Mouse (Mus musculus): ENCODE measurements around the gene Cldn7. TPM values are rescaled to one million over a fixed set of nuclear protein-coding genes. Genes with fewer than 3 reads are reported as not detected.
"Not testable (repeated sequence)": the region's sequence is repeated elsewhere in the genome, so short reads cannot be mapped to it uniquely, and the experiment has no call there.

Gene Cldn7
- 5.7 and 7.0 TPM in 2 replicates for polyA plus RNA-seq (2016; fragmentation: Nextera tagmentation; extraction: Ambion mirVana)

DNA sequence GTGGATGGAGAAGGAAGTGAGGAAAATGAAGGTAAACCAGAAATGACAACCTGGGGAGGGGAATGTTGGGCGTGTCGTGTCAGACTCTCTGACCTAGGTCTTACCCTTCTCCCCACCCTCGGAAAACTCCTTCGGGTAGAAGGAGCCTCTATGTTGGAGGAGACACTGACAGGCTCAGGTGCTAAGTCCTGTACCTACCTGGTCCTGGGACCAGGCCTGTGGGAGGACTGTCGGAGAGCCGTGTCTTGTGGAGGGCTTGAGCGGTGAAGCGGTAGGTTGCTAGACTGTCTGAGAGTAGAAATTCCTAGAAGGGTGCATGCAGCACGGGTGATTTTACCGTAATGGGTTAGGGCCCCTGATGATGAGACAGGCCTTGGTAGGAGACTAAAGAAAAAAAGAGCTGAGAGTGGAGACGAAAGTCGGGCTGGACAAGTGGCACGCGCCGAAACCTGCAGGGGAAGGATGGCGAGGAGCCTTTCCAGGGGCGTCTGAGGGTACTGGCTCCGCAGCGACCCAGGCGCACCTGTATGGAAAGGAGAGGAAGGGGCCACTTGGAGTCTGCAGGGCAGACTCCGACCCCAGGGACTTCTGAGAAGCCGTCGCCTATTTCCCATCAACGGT, at the start of gene Cldn7:
Cldn7 (plus strand) TSS at position 130 of the 621 bp plus-strand sequence.
- WGBS, result 10% methylated on average over 24 of the region's 24 CpGs
- no peak within 1 kb of the TSS for H3K27ac ChIP-seq
- H3K4me1 ChIP-seq, result peaks cover 11% of the 10 kb centered on the region
- H3K9ac ChIP-seq, result no peak within 1 kb of the TSS
- peaks cover 80% of the 10 kb centered on the region for H3K27me3 ChIP-seq
- peaks cover 17% of the 10 kb centered on the region for H3K36me3 ChIP-seq (replicated peaks)
- peak within 1 kb of the TSS; percentile 19 for H3K4me3 ChIP-seq (replicated peaks)
- no peak for ATAC-seq (ENCODE audit: low FRiP score)
- no peak within 1 kb of the TSS for H3K4me2 ChIP-seq
- no peaks in the 10 kb centered on the region for H3K9me3 ChIP-seq

DNA sequence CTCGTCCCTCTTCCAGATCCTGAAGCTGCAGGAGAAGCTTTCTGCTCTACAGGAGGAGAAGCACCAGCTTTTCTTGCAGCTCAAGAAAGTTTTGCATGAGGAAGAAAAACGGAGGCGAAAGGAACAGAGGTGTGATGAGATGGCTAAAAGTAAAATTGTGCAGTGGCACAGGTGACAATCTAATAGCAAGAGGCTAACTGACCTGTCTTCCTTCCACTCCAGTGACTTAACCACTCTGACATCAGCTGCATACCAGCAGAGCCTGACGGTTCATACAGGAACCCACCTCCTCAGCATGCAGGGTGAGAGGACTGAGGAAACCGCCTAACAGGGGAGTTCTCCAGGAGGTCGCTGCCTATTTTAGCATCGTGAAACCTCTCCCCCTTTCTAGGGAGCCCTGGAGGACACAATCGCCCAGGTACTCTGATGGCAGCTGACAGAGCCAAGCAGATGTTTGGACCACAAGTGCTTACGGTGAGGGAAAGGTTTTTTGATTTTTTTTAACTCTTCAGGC, 49.6 kb upstream of the Cldn7 start:
- Histone ChIP-seq H3K27ac (no peak overlapping the region), H3K9ac (peak overlapping the region; percentile 90), H3K27me3 (no peaks in the 10 kb centered on the region), H3K4me3 (replicated peaks) (peak overlapping the region; percentile 89), H3K9me3 (no peaks in the 10 kb centered on the region), H3K4me2 (peak overlapping the region; percentile 100), H3K36me3 (replicated peaks) (peaks cover 83% of the 10 kb centered on the region), H3K4me1 (peaks cover 46% of the 10 kb centered on the region)
- no peak for ATAC-seq (ENCODE audit: low FRiP score)
- 42% methylated on average over 9 of the region's 9 CpGs for WGBS

DNA sequence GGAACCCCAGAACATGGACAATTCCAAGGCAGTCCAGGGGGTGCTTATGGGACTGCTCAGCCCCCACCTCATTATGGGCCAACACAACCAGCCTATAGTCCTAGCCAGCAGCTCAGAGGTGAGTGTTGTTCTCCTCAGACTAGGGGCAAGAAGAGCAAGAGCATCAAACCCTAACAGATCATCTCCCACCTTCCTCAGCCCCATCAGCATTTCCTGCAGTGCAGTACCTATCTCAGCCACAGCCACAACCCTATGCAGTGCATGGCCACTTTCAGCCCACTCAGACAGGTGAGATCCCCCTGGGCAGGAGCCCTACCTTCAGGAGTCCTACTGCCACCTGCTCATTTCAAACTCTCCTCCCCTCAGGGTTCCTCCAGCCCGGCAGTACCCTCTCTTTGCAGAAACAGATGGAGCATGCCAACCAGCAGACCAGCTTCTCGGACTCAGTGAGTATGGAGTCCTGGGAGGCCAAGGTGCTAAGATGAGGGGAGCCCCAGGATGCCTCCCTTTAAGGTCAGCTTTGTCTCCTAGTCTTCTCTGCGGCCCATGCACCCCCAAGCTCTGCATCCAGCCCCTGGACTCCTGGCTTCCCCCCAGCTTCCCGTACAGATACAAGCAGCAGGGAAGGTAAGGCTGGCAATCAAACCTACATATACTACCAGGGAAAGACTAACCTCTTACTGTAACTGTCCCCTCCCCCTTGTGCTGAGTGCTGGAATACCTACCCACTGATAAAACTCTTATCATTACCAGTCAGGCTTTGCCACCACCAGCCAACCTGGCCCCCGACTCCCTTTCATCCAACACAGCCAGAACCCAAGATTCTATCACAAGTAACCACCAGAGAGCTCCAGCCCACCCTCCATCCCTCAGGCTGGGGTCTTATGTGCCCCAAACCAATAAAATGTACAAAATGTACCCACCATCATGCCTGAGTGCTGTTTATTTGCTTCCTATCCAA, 48.6 kb upstream of the Cldn7 start:
- peaks cover 46% of the 10 kb centered on the region for H3K4me1 ChIP-seq
- H3K4me3 ChIP-seq (replicated peaks), result peak overlapping the region; percentile 15; the same call in 1 of the 2 replicates
- H3K9me3 ChIP-seq, result no peaks in the 10 kb centered on the region
- ATAC-seq (ENCODE audit: low FRiP score), result no peak
- WGBS, result 76% methylated on average over 5 of the region's 5 CpGs
- no peak overlapping the region for H3K27ac ChIP-seq
- peaks cover 73% of the 10 kb centered on the region for H3K36me3 ChIP-seq (replicated peaks)
- peak overlapping the region; percentile 100 for H3K4me2 ChIP-seq
- H3K9ac ChIP-seq, result no peak overlapping the region
- no peaks in the 10 kb centered on the region for H3K27me3 ChIP-seq

DNA sequence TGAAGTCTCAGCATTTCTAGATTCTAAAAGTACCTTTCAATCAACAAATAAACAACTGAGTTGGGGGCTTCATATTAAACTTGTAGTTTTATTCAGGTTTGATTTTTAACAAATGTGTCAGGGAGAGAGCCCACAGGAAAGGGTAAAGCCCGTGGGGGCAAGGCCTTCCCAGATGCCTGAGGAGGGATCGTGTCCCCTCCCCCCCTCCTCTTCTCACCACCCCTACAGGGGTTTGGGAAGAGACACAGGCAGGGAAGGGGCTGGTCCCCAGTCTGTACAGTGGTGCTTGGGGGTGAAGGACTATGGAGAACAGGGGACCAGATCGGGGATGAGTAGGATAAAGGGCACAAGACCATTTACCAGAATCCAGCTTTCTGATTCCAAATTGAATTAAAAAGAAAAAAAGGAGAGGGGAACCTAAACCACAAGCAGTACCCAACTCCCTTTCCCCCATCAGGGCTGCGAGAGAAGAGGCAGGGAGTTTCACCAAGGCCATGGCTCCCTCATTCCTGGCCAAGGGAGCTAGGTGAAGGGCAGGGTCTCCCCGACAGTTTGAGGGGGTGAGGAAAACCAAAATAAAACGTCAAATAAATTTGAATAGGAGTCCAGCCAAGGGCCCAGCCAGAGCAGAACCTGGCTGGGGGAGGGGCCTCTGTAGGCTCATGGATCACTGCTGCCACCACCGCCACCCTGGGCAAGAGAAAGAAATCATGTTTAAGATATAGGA, 47.8 kb upstream of the Cldn7 start:
- 65% methylated on average over 7 of the region's 7 CpGs for WGBS
- Histone ChIP-seq H3K9ac (peak overlapping the region; percentile 3; the same call in 1 of the 2 replicates), H3K4me1 (peaks cover 46% of the 10 kb centered on the region), H3K36me3 (replicated peaks) (peaks cover 64% of the 10 kb centered on the region)
- not testable (repeated sequence) for H3K4me3 ChIP-seq (replicated peaks); H3K27me3 ChIP-seq; H3K27ac ChIP-seq; ATAC-seq (ENCODE audit: low FRiP score); H3K9me3 ChIP-seq; H3K4me2 ChIP-seq

DNA sequence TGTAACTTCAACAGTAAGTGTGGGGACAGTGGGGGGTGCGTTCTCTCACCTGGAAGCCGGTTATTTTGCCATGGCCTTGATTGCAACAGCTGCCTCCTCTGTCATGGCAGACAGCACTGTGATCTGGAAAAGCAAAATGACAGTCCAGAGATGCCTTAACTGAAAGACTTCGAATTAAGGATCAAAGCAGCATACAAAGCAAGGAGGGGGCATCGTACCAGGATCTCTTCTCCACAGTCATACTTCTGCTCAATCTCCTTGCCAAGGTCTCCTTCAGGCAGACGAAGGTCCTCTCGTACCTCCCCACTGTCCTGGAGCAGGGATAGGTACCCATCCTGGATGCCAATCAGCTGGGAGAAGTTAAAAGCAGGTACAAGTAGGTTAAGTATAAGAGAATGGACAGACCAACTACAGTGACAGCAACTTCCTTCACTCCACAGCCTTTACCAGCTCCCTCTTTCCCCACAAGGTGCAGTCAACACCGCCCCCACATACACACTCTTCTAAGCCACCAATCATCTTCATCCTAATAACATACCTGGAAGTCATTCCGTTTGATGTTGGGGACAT, 47.1 kb upstream of the Cldn7 start:
- WGBS, result 85% methylated on average over 8 of the region's 8 CpGs
- H3K4me2 ChIP-seq, result no peak overlapping the region
- H3K4me1 ChIP-seq, result peaks cover 49% of the 10 kb centered on the region
- no peak overlapping the region for H3K27ac ChIP-seq
- H3K9me3 ChIP-seq, result no peaks in the 10 kb centered on the region
- no peak for ATAC-seq (ENCODE audit: low FRiP score)
- H3K4me3 ChIP-seq (replicated peaks), result no peak overlapping the region
- H3K36me3 ChIP-seq (replicated peaks), result peaks cover 58% of the 10 kb centered on the region
- H3K27me3 ChIP-seq, result no peaks in the 10 kb centered on the region
- peak overlapping the region; percentile 3; the same call in 1 of the 2 replicates for H3K9ac ChIP-seq

DNA sequence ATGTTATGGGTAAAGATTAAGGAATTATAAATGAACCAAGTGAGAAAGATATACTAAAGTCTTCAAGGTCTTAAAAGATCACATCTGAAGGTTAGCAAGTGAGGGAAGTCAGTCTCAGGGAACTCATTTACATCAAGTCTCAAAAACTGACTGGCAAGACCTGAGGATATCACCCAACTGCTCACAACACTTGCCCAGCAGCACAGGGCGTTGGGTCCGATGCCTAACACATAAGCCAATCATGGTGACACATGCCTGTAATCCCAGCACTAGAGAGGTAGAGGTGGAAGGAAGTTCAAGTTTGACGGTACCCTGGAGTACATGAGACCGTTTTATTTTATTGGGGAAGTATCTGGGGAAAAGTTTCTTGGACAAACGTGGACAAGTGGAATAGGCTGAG, 46.5 kb upstream of the Cldn7 start:
- no peak for ATAC-seq (ENCODE audit: low FRiP score)
- H3K4me1 ChIP-seq, result peaks cover 45% of the 10 kb centered on the region

DNA sequence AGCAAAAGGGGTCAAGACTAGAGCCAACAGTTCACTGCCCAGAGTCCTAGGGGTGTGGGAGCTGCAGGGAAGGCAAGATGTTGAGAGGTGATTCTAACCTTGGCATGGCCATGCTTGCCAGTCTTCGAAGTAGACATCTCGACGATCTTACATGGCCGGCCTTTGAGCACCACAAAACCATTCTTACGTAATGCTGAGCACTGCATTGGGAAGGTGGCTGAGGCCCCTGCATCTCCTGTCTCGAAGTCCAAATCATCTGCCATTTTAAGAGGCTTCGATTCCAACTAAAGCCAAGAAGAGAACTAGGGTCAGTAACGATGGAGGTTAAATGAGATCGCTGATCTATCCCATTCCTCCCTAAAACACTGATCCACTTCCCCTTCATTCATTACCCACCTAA, 45.5 kb upstream of the Cldn7 start:
- H3K9ac ChIP-seq, result peak overlapping the region; percentile 99; the same call in 1 of the 2 replicates

More for the DNA sequence above, 46.5 kb upstream of the Cldn7 start:
- H3K36me3 ChIP-seq (replicated peaks), result peaks cover 51% of the 10 kb centered on the region
- H3K27ac ChIP-seq, result no peak overlapping the region
- 89% methylated on average over 5 of the region's 5 CpGs for WGBS
- H3K9ac ChIP-seq, result no peak overlapping the region
- no peak overlapping the region for H3K4me2 ChIP-seq
- no peaks in the 10 kb centered on the region for H3K9me3 ChIP-seq
- no peaks in the 10 kb centered on the region for H3K27me3 ChIP-seq
- no peak overlapping the region for H3K4me3 ChIP-seq (replicated peaks)

DNA sequence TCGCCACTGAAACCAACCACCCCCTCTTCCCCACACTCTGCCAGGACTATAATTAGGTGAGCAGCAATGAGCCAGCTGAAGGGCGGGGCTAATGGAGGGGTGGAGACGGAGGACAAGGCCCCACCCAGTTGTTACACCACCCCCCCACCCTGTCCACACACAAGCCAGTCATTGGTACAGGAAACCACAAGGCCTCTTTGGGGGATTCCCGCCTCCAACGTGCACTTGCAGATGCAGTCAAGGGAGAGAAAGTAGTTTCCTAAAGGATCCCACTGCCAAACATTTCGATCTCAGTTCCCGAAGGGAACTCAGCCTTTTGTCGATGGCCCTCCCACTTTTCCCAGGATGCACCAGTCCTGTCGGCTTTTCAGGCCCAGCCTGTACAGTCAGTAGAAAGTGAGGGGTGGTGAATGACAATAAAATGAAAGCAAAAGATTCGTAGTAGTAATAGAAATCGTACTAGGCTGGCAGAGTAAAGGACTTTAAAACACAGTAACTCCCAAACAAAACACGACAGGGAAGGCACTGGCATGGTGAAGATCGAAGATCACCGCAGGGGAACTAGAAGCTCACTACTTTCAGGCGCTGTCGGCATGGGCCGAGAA, 44.8 kb upstream of the Cldn7 start:
- H3K4me1 ChIP-seq, result peaks cover 34% of the 10 kb centered on the region
- no peaks in the 10 kb centered on the region for H3K27me3 ChIP-seq
- H3K4me3 ChIP-seq (replicated peaks), result peak overlapping the region; percentile 100
- peak overlapping the region; percentile 94 for H3K27ac ChIP-seq
- under 1% methylated on average over 17 of the region's 17 CpGs for WGBS
- no peak for ATAC-seq (ENCODE audit: low FRiP score)
- H3K9ac ChIP-seq, result peak overlapping the region; percentile 99
- peak overlapping the region; percentile 92 for H3K4me2 ChIP-seq
- no peaks in the 10 kb centered on the region for H3K9me3 ChIP-seq
- peaks cover 46% of the 10 kb centered on the region for H3K36me3 ChIP-seq (replicated peaks)

More for the DNA sequence above, 45.5 kb upstream of the Cldn7 start:
- WGBS, result 83% methylated on average over 9 of the region's 9 CpGs
- H3K9me3 ChIP-seq, result no peaks in the 10 kb centered on the region
- peaks cover 47% of the 10 kb centered on the region for H3K36me3 ChIP-seq (replicated peaks)
- H3K27ac ChIP-seq, result no peak overlapping the region
- H3K4me1 ChIP-seq, result peaks cover 40% of the 10 kb centered on the region
- no peak for ATAC-seq (ENCODE audit: low FRiP score)
- H3K4me2 ChIP-seq, result peak overlapping the region; percentile 92
- H3K27me3 ChIP-seq, result no peaks in the 10 kb centered on the region
- peak overlapping the region; percentile 100 for H3K4me3 ChIP-seq (replicated peaks)

DNA sequence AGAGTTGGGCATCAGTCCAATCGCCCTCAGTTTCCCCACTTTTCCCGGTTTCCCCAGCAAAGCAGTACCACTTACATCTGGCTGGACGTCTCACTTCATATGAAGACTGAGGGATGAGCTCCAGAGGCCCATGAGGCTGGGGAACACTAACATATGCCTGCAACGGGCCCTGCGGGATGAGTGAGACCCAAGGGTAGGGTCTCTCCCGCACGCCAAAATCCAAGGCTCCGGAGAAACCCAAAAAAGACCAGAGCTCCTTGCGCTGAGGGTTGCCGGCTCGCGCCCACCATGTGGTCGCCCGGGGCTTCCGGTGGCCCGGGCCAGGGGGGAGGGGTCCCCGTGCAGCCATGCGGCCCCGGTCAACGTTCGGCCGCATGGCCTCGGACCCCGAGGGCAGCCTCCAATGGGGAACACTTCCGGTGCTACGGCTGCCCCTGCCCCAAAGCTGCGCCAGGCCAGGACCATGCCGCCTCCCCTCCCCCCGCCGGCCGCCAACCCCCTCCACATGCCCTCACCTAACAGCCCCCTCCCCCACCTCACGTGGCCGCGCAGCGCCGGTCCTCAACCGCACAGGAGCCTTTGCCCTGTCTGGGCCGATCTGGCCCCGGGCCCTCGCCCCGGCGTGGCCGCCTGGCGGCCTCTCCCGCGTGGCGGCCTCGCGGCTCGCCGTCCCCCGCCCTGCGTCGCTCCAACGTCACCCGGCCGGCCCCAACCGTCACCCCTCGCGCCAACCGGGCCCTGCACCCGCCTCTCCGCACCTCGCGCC, 44.1 kb upstream of the Cldn7 start:
- H3K9ac ChIP-seq, result peak overlapping the region; percentile 99
- H3K36me3 ChIP-seq (replicated peaks), result peaks cover 40% of the 10 kb centered on the region
- H3K27ac ChIP-seq, result peak overlapping the region; percentile 94
- peak overlapping the region; percentile 92 for H3K4me2 ChIP-seq
- H3K27me3 ChIP-seq, result no peaks in the 10 kb centered on the region
- H3K9me3 ChIP-seq, result no peaks in the 10 kb centered on the region
- H3K4me3 ChIP-seq (replicated peaks), result peak overlapping the region; percentile 100
- WGBS, result 0% methylated on average over 61 of the region's 65 CpGs
- peak; percentile 45 for ATAC-seq (ENCODE audit: low FRiP score)
- peaks cover 27% of the 10 kb centered on the region for H3K4me1 ChIP-seq

DNA sequence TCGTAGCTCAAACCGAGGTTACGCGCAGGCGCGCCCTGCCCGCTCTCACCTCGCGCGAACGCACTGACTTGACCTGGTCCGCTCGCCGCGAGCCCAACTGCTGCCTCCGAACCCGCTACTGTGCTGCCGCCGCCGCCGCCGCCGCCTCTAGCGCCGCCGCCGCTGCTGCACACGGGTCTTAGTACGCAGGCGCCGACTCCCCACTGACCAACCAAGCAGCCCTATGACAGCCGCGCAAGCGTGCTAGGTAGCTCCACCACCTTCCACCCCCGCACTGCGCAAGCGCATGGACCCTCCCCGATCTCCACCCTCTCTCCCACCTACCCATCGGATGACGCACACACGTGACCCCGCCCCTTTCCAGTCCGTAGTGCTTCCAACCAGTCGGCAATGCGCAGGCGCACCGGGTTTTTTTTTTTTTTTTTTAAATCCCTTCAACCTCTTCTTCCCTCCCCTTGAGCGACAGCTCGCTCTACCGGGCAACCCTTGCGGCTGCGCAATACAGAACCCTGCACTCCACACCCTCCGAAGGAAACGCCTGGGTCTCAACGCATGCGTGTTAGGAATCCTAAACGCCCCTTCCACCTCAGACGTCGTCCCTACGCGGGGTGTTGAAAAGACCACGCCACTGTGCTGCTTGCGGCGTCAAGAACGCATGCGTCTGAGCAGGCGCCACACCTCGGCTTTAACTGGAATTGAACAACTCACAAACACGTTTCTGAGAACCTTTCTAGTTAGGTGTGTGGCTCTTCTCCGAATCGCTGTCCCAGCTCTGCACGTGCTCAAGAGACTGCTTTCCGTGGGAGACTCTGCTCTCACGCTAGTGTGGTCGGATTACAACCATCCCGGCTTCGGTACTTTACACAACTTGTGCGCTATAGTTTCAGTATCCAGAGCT, 43.2 kb upstream of the Cldn7 start, which contains the start of gene Eif5a:
Eif5a (minus strand) TSS at position 845 of the 898 bp plus-strand sequence.
- H3K27ac ChIP-seq, result peak within 1 kb of the TSS; percentile 94
- H3K27me3 ChIP-seq, result no peaks in the 10 kb centered on the region
- H3K4me2 ChIP-seq, result peak within 1 kb of the TSS; percentile 92
- H3K4me3 ChIP-seq (replicated peaks), result peak within 1 kb of the TSS; percentile 100
- peaks cover 30% of the 10 kb centered on the region for H3K36me3 ChIP-seq (replicated peaks)
- H3K9ac ChIP-seq, result peak within 1 kb of the TSS; percentile 99
- H3K4me1 ChIP-seq, result peaks cover 19% of the 10 kb centered on the region
- H3K9me3 ChIP-seq, result no peaks in the 10 kb centered on the region
- under 1% methylated on average over 78 of the region's 78 CpGs for WGBS
- ATAC-seq (ENCODE audit: low FRiP score), result peak; percentile 96

All from forebrain, embryonic 12.5 days (tissue).